Mouse (Mus musculus) spleen, postnatal 10 days (tissue): ENCODE measurements at regions not wholly inside any gene's neighbourhood (a gene's known extent, or its start where the extent isn't known, plus 50 kb on each side); places are given as distances from the start of the nearest gene placed in this dataset.

Source experiments
- DNase-seq, 2 experiments: peaks; one replicate each; pipeline ENCODE4 v3.0.0; 2021 to 2022; ENCODE audit warnings: low spot score in 2 of 2

- no peak for DNase-seq
These were observed 151.3 kb downstream of the Fam76b start for GRCm38 (mm10) chr9:13978842-13979241.

DNA sequence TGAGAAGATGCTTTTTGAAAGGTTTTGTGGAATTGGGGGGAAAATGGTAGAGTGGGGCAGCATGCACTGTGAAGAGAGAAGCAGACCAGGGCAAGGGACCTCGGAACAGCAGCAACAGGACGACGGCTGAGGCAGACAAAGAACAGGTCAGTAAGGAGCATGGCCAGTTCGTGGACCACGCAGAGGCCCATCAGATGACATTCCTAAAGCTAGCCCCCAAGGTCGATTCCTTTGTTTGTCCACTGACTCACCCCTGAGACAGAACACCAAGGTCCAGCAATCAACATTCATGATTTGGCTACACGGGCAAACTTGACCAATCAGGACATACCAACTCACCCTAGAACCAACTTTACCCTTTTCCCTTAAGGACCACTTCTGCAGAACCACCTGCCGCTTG lies 160.0 kb downstream of the Fam76b start:
- no peak for DNase-seq

DNA sequence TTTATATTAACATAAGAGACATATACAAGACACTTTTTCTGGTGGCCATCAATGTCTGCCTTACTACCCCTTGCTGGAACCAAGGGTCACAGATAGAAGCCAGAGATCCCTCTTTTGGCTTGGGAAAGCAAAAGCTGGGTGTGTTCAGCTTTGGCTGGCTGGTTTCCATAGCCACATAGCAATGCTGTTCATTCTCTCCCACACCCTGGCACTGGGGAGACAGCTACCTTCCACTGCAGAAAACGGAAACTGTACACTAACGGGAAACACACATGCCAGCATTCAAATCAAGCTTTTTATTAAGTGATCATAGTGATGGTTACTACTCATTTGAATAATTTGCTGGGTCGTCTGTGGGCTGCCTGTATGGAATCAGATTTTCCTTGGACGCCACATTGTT lies 161.4 kb downstream of the Fam76b start:
- DNase-seq: no peak

- no peak for DNase-seq
These were observed 163.4 kb downstream of the Fam76b start for GRCm38 (mm10) chr9:13990960-13991359.

GRCm38 (mm10) chr9:13992728-13993127 lies 165.2 kb downstream of the Fam76b start:
- DNase-seq: no peak

DNA sequence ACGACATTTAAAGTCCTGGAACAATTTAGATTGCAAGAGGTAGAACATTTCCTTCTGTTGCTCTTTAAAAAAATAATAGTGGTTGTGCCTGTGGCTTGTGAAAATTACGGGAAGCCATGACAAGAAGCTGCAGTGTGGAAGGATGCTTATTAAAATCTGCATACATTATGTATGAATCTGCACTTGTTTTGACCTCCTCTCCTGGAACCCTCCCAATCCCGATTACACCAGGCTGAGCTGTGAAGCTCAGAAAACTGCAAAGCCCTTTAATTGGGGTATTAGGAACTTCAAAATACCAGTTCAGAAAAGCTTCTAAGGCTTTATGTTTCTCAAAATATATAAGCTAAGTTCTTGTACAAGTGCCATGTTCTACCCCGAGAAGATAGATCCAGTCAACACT lies 171.8 kb downstream of the Fam76b start:
- DNase-seq: no peak

DNA sequence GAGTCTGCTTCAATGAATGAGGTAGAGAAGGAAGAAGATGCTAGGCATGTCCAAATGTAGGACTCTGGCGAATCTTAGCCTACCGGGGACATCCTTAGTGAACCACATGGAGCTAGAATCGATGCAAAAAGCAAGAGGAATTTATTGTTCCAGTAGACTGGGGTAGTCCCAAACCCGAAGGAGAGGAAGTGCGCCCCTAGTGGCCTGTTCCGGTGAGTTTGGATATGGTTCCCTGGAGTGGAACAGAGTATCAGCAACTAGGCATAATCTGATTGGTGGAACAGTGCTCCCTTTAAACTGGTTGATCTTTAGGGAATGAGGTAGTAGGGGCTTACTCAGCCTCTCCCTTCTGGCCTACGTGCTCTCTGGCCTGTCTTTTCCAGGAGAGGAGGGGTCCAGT lies 174.0 kb downstream of the Fam76b start:
- DNase-seq: peak in 1 of 2 experiments; percentile 42

DNA sequence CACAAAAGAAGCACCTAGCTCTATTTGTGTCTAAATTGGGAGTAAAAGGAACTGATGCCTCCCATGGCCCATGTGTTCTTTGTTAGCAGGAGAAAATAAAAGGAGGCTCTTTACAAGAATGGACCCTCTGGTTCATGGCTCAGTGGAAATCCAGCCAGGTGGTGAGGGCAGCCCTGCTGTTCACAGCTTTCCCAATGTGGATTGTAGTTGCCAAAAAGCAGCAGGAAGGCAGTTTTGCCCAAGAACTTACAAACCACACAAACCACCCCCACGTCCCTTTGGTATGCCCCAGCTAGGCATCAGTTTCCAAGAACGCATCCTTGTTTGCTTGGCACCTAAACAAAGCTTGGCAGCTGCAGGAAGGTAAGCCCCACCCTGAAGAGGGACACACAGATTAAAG lies 174.7 kb downstream of the Fam76b start:
- no peak for DNase-seq

- DNase-seq: no peak
These were observed 175.6 kb downstream of the Fam76b start for GRCm38 (mm10) chr9:14003163-14003562.

- no peak for DNase-seq
These were observed 178.9 kb downstream of the Fam76b start for GRCm38 (mm10) chr9:14006233-14006984.

- no peak for DNase-seq
These were observed 181.9 kb downstream of the Fam76b start for GRCm38 (mm10) chr9:14009451-14009850.

DNA sequence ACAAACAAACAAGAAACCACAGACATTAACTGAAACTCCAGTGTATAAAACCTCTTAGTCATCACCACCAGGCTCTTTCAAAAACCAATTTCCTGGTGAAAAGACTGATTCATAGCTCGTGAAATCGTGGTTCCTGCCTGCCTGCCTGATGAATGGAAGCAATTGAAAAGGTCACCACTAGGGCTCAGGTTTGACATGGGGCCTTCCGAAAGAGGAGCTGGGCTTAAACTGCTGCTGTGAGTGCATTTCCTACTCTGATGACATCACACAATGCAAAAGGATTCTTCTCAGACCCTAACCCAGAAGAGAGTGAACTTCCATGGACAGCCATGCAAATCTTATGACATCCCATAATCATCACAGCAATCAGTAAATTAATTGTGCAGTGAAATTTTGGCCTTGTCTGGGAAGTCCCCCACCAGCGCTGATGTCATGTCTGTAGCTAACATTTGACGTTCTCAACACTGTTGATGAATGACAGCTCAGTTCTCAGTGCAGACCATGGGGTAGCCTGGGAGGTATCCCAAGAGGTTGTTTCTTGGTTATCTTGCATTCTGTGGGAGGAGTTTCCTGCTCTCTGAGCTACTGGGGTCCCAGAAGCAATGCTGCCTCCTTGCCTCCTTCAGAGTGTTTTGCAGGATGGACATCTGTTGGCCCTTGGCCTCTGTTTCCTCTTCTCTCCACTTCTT lies 182.9 kb downstream of the Fam76b start:
- DNase-seq: no peak

DNA sequence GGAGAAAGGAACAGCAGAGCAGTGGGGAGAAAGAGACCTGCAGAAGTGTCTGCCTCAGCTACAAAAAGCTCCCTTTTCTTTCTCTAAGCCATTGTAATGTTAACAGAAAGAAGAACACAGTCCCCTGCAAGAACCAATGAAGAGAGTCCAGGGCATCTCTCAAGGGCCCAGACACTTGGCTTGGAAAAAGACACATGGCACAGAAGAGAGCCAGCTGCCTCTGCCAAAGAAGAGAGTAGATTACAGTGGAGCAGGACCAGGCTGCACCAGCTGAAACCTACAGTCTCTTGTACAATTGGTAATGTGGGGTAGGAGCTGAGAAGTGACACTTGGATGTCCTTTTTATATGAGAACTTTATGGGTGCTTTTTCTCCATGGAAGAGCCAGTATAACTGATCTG lies 196.7 kb downstream of the Fam76b start:
- DNase-seq: no peak

DNA sequence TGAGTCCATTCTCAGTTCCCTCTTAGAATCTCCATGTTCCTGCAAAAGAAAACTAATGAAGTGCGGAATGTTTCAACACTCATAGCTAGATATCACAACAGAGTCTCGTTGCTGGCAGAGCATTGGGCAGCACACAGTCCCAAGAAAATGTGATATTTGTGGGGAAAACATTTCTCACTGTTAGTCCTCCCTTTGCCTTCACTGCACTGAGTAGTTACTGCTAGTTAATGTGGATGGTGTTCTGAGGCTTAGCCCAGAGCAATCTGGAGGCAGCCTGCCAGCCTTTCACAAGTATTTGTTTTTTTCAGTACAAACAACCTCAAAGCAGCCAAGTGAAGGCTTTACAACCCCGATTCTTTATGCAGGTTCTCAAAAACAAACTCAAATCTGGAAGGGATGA lies 197.2 kb downstream of the Fam76b start:
- DNase-seq: no peak

DNA sequence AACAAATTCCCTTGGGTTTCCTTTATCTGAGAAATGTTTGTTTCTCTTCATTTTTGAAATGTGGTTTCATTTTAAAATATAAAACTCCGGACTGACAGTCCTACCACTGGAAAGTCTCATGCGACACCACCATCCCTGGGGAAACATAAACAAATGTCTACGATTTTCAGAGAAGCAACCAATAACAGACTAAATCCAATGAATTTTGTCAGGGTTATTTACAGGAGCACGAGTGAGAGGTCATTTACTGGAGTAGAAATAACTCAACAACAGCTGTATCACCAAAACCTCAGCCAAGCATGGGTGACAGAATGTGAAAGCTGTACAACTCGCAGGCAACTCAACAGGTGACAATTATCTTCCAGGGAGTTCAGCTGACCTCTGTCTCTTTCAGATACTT lies 200.5 kb downstream of the Fam76b start:
- no peak for DNase-seq

- no peak for DNase-seq
These were observed 204.0 kb downstream of the Fam76b start for GRCm38 (mm10) chr9:14031358-14032047.

DNA sequence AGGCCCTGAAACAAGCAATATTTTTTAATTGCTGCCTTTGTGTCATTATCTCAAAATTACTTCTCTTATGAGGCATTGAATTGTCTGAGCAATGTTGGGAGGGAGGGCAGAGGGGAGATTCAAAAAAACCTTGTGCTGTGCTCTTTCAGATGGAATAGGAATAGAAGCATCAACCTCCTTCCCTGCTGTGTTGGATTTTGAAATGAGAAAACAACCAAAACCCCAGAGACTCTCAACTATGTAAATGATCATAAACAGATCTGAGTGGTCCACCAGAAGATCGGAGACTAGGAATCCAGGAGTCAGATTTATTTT lies 204.5 kb downstream of the Fam76b start:
- no peak for DNase-seq

- no peak for DNase-seq
These were observed 208.0 kb downstream of the Fam76b start for GRCm38 (mm10) chr9:14035526-14035925.

- DNase-seq: no peak
These were observed 214.5 kb downstream of the Fam76b start for GRCm38 (mm10) chr9:14041900-14042435.

DNA sequence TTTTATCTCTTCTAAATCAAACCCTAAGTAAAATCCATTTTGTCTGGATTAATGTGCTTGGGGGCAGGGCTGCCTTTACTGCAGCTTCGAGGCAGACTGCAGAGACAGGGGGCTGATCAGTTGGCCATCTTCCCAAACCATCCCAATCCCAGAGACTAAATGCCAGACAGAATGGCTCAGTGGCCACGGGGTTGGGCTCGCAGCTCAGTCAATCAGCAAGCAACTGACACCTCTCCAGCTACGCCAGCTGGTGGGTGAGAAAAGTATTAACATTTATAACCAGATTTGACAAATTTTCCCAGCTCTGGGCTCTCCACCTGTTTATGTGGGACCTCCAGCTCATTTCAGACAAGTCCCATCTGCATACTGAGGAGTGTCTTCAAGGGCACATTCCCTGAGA lies 220.7 kb downstream of the Fam76b start:
- no peak for DNase-seq

- no peak for DNase-seq
These were observed 221.2 kb upstream of the Sesn3 start for GRCm38 (mm10) chr9:14053704-14054103.

DNA sequence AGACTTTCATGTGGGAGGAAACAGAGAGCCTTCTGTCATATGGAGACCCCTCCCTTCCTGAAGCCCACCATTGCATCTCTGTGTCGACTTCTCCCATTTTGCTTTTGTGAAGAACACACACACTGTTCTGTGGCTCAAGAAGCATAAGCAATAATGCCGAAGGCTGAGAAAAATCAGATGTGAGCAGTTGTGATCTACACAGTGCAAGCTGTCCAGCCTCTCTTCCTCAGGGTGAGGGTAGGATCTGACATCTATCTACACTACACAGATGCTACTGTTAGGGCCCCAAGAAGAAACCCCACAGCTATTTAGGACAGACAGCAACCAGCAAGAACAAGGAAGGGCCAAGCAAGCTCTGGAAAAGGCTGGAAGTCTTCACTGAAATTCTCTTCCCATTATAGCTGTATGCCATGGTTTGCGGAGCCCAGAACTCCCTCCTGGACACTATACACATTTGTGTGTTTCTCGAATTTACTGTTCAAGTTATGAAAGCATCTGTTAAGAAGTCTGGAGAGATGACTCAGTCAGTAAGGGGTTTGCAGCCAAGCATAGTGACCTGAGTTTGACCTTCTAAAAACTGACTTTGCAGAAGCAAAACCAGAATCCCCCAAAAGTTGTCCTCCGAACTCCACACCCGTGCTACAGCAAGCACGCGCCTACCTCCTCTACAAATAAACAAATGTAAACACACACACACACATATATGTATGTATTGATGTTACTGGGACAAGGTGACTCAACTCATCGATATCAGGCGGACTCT lies 218.3 kb upstream of the Sesn3 start:
- no peak for DNase-seq
